In the genomic region with DNA sequence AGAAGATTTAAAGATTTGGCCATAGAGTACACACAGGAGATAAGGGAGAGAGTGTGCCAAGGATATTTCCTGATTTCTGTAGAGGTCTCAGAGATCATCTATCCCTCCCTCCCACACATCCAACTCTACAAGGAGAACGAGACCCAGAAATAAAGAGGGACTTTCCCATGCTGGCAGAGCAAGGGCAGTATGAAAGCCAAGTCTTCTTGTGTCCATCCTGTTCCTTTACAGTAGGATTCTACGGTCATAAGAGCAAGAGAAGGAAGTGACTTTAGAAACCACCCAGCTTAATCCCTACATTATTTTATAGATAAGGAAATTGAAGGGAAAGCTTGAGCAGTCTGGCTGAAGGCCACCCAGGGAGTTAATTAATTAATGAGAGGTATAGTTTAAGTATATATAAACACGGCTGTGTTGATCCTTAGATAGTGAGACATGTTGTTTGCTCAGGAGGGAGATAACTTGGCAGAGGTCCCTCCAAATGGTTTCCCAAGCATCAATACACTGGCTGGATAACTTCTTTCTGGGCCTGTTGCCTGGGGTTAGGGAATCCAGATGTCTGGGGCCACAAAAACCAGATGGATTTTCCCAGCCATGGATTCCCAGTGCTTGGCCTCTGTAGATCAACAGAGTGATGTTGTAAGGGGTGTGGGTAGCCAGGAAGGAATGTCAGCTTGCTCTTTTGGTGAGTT, we compare ENCODE assay signal across 9 mouse cellular contexts. TPM values are rescaled to one million over a fixed set of nuclear protein-coding genes. Genes with fewer than 3 reads are reported as not detected.
DNase-seq lines count a peak whose midpoint lies in the region; ATAC-seq and TF ChIP-seq lines count a peak whose summit lies in the region.
"Had no signal": no experiment of that assay in that cellular context is flagged by ENCODE, and none has a peak within 500 bp of the region (broad histone marks: within the 10 kb centered on the region; RNA-seq: fewer than 3 reads in every experiment).

No protein-coding gene starts in this region.

- 28% methylated on average over 3 of the region's 3 CpGs for WGBS in kidney, embryonic 15.5 days
- WGBS in forebrain, embryonic 16.5 days, result 69% methylated on average over 3 of the region's 3 CpGs
- 82% methylated on average over 3 of the region's 3 CpGs for WGBS in hindbrain, embryonic 10.5 days

- no peak for DNase-seq in kidney, postnatal 36 days
- peak; percentile 70 for DNase-seq in gastrocnemius, adult 2 months
- DNase-seq in heart, postnatal 36 days, result peak; percentile 33 to 63
- peak; percentile 5 for DNase-seq in lung, postnatal 25 days (ENCODE audit: low spot score)
- no peak for DNase-seq in hindbrain, embryonic 10.5 days (ENCODE audit: low spot score)
- no peak for DNase-seq in testis, postnatal 10 days (ENCODE audit: low spot score)

- H3K9me3 ChIP-seq in kidney, embryonic 15.5 days (replicated peaks), result no peaks in the 10 kb centered on the region
- no peaks in the 10 kb centered on the region for H3K9me3 ChIP-seq in forebrain, embryonic 16.5 days (ENCODE audit: control insufficient read depth, low read length)
- no peaks in the 10 kb centered on the region for H3K9me3 ChIP-seq in hindbrain, embryonic 10.5 days

- H3K9ac ChIP-seq in kidney, embryonic 15.5 days, result no peak overlapping the region
- H3K9ac ChIP-seq in forebrain, embryonic 16.5 days (replicated peaks; ENCODE audit: low read depth, low read length), result no peak overlapping the region

- H3K36me3 ChIP-seq in kidney, embryonic 15.5 days, result no peaks in the 10 kb centered on the region
- no peaks in the 10 kb centered on the region for H3K36me3 ChIP-seq in forebrain, embryonic 16.5 days (ENCODE audit: control insufficient read depth, insufficient read depth)
- H3K36me3 ChIP-seq in hindbrain, embryonic 10.5 days, result no peaks in the 10 kb centered on the region

- H3K27me3 ChIP-seq in kidney, embryonic 15.5 days, result peaks cover 17% of the 10 kb centered on the region
- no peaks in the 10 kb centered on the region for H3K27me3 ChIP-seq in forebrain, embryonic 16.5 days (replicated peaks; ENCODE audit: control insufficient read depth, insufficient read depth, low read length)
- H3K27me3 ChIP-seq in hindbrain, embryonic 10.5 days (ENCODE audit: insufficient read depth, poor library complexity, severe bottlenecking), result no peaks in the 10 kb centered on the region

- peak overlapping the region; percentile 30; the same call in 1 of the 2 replicates for H3K27ac ChIP-seq in kidney, embryonic 15.5 days
- peak overlapping the region; percentile 65 for H3K27ac ChIP-seq in gastrocnemius, adult 2 months
- H3K27ac ChIP-seq in forebrain, embryonic 16.5 days (ENCODE audit: low read length), result no peak overlapping the region
- H3K27ac ChIP-seq in hindbrain, embryonic 10.5 days, result no peak overlapping the region

- peaks cover 9% of the 10 kb centered on the region; the same call in 1 of the 2 replicates for H3K4me1 ChIP-seq in kidney, embryonic 15.5 days
- no peaks in the 10 kb centered on the region for H3K4me1 ChIP-seq in forebrain, embryonic 16.5 days (replicated peaks; ENCODE audit: control insufficient read depth, insufficient read depth, low read length)
- H3K4me1 ChIP-seq in hindbrain, embryonic 10.5 days (replicated peaks), result no peaks in the 10 kb centered on the region

- intact Hi-C loops in gastrocnemius, adult 2 months (cut with DNase I), result no loop called here
- intact Hi-C loops in heart, postnatal 36 days (cut with DNase I), result loop anchor here (2.0 kb wide), 1 partner anchor 37 kb away; no protein-coding TSS in a partner anchor

- no peak for TF ChIP-seq CTCF in gastrocnemius, adult 2 months (IDR thresholded peaks at IDR 0.05)

- ATAC-seq in kidney, embryonic 15.5 days (replicated peaks; ENCODE audit: low FRiP score), result peak; percentile 68; the same call in 1 of the 2 replicates
- no peak for ATAC-seq in forebrain, embryonic 16.5 days
- ATAC-seq: midbrain, embryonic 16.5 days had no signal

- H3K4me2 ChIP-seq in kidney, embryonic 15.5 days, result no peak overlapping the region
- H3K4me2 ChIP-seq in forebrain, embryonic 16.5 days (ENCODE audit: low read length), result no peak overlapping the region

- no peak overlapping the region for H3K4me3 ChIP-seq in kidney, embryonic 15.5 days (replicated peaks)
- H3K4me3 ChIP-seq in gastrocnemius, adult 2 months, result no peak overlapping the region
- no peak overlapping the region for H3K4me3 ChIP-seq in forebrain, embryonic 16.5 days (replicated peaks; ENCODE audit: low read length)
- H3K4me3 ChIP-seq in hindbrain, embryonic 10.5 days, result no peak overlapping the region

RNA-seq across cellular contexts. Expression of a gene that starts 24.8 kb away (rescaled TPM):
- 0.40 and 0.65 TPM in 2 replicates for polyA plus RNA-seq in kidney, embryonic 15.5 days (2015; fragmentation: Nextera tagmentation; extraction: Ambion mirVana)
- total RNA-seq in gastrocnemius, adult 2 months (2021), result 1 to 10 TPM in 1 of 2 experiments, under 1 TPM in 1; 0.56 to 1.1 TPM
- 1 to 10 TPM; 1.8 to 2.0 TPM for total RNA-seq in heart, postnatal 36 days (2021)
- polyA plus RNA-seq in forebrain, embryonic 16.5 days (2015; fragmentation: Nextera tagmentation; extraction: Ambion mirVana), result 12.3 and 14.9 TPM in 2 replicates
- polyA plus RNA-seq in hindbrain, embryonic 10.5 days (2016; fragmentation: Nextera tagmentation; extraction: Ambion mirVana), result 0.48 and 0.92 TPM in 2 replicates

RNA-seq across cellular contexts. Expression of a gene that starts 36.2 kb away (rescaled TPM):
- polyA plus RNA-seq in kidney, embryonic 15.5 days (2015; fragmentation: Nextera tagmentation; extraction: Ambion mirVana), result 94.6 and 104 TPM in 2 replicates
- total RNA-seq in gastrocnemius, adult 2 months (2021), result 1 to 10 TPM; 2.5 to 5.6 TPM
- total RNA-seq in heart, postnatal 36 days (2021), result 10 to 100 TPM; 34.0 to 60.3 TPM
- polyA plus RNA-seq in forebrain, embryonic 16.5 days (2015; fragmentation: Nextera tagmentation; extraction: Ambion mirVana), result 20.7 and 34.3 TPM in 2 replicates
- 38.9 and 41.7 TPM in 2 replicates for polyA plus RNA-seq in hindbrain, embryonic 10.5 days (2016; fragmentation: Nextera tagmentation; extraction: Ambion mirVana)

Comparison
In these comparisons a context has a peak if more than half of its experiments do, and no peak if none do; other contexts are left out.
1. H3K27ac ChIP-seq: peak in kidney, embryonic 15.5 days (single experiment) and gastrocnemius, adult 2 months (single experiment); none in forebrain, embryonic 16.5 days (single experiment) and hindbrain, embryonic 10.5 days (single experiment).
2. DNase-seq: peak in gastrocnemius, adult 2 months (single experiment), heart, postnatal 36 days (2 of 2) and lung, postnatal 25 days (single experiment); none in kidney, postnatal 36 days (0 of 2), hindbrain, embryonic 10.5 days (single experiment) and testis, postnatal 10 days (single experiment).